Mouse (Mus musculus) stomach, embryonic 14.5 days (tissue): ENCODE measurements around the gene Phyhd1. TPM values are rescaled to one million over a fixed set of nuclear protein-coding genes. Genes with fewer than 3 reads are reported as not detected.

Source experiments
- ATAC-seq: fragments of 200-750 bp; cut with Nextera tagmentation; 2 replicates; pipeline ENCODE4 v1.8.0; 2017; ENCODE audit warnings: low read depth, moderate TSS enrichment; ENCODE audit not compliant: insufficient number of reproducible peaks, insufficient read depth, low FRiP score
- H3K27ac ChIP-seq: fragments of 300-500 bp; sonication (generic); 2 replicates; pipeline ENCODE4 v1.5.1; 2014; ENCODE audit warnings: mild to moderate bottlenecking, low read length, moderate library complexity, mixed read lengths
- H3K27me3 ChIP-seq: fragments of 300-500 bp; sonication (generic); 2 replicates; pipeline ENCODE4 v1.6.1; 2014; ENCODE audit warnings: low read length, control low read depth, mixed read lengths; ENCODE audit not compliant: control insufficient read depth, insufficient read depth
- H3K36me3 ChIP-seq: fragments of 300-500 bp; sonication (generic); 2 replicates; pipeline ENCODE4 v1.6.1; 2014; ENCODE audit warnings: mild to moderate bottlenecking, control low read depth, low read length, moderate library complexity, mixed read lengths; ENCODE audit not compliant: control insufficient read depth, insufficient read depth
- H3K4me1 ChIP-seq: fragments of 300-500 bp; sonication (generic); 2 replicates; pipeline ENCODE4 v1.6.1; 2014; ENCODE audit warnings: low read length, control low read depth, mixed read lengths; ENCODE audit not compliant: control insufficient read depth, insufficient read depth
- H3K4me2 ChIP-seq: fragments of 300-500 bp; sonication (generic); replicated peaks from 2 replicates; pipeline ENCODE4 v1.6.1; 2014; ENCODE audit warnings: low read depth, low read length, control low read depth
- H3K4me3 ChIP-seq: fragments of 300-500 bp; sonication (generic); 2 replicates; pipeline ENCODE4 v1.5.1; 2014; ENCODE audit warnings: low read depth, low read length, control low read depth
- H3K9ac ChIP-seq: fragments of 300-500 bp; sonication (generic); replicated peaks from 2 replicates; pipeline ENCODE4 v1.6.1; 2014; ENCODE audit warnings: low read depth, mild to moderate bottlenecking, control low read depth, low read length, moderate library complexity, mixed read lengths
- H3K9me3 ChIP-seq: fragments of 300-500 bp; sonication (generic); 2 replicates; pipeline ENCODE4 v1.6.1; 2016; ENCODE audit warnings: low read depth, low read length, control low read depth; ENCODE audit not compliant: control insufficient read depth
- WGBS: fragments of 180-500 bp; shearing (Covaris S2); extraction: QIAGEN DNeasy Blood & Tissue Kit; methylation state at CpG from one replicate; pipeline ENCODE4 v1.1.7; 2014; 5-methylcytosine and 5-hydroxymethylcytosine counted together
- polyA plus RNA-seq: library from polyadenylated mRNA; unstranded; fragments of >200 nt; fragmentation: Nextera tagmentation; extraction: Ambion mirVana; gene quantifications from 2 replicates; pipeline ENCODE4 v1.2.1, GENCODE M21; 2014

Gene Phyhd1
- polyA plus RNA-seq, 1 experiment from 2014 or later: 16.2 TPM

DNA sequence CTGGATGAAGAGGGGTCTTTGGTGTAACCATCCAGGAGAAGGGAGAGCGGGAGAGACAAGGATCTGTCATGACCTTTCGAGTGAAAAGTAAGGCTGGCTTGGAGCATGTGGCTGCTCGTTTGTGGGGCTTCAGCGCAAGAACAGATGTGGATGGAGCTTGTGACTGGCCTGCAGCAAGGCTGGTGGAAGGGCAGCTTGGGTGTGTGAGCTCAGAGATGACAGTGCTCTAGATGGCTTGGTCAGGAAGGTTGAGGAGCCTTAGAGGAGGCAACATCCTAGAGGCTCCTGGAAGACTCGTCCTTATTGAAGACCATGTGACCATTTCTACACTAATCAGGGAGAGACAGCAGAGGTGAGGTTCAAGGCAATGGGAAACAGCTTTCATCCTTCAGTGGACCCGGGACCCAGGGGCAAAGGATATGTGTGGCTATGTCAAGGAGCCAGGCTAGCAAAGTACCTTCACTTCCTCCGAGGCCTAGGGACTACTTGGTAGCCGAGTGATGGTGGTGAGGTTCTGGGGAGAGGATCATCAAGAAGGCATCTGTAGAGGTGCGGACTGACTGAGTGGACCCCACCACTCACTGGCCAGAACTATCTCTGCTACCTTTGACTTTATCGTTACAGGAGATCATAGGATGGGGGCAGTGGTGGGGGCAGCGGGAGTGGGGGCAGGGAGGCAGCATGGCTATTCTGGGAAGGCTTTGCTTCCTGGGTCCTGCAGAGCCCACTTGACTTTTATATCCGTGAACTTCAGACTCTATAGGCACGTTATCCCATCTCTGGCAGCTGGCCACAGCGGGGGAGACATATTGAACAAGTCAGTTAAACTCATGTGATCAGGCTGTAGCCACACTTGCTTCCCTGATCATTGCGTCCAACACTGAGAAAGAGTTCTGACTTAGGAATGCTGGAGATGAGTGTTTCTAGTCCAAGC is 6.6 kb upstream of the Phyhd1 start:
- H3K9ac ChIP-seq: no peak overlapping the region
- H3K4me3 ChIP-seq: no peak overlapping the region
- H3K4me2 ChIP-seq: no peak overlapping the region
- H3K27ac ChIP-seq: no peak overlapping the region
- 87% methylated on average over 15 of the region's 15 CpGs for WGBS
- ATAC-seq: no peak
- H3K36me3 ChIP-seq: peaks cover 88% of the 10 kb centered on the region
- H3K27me3 ChIP-seq: no peaks in the 10 kb centered on the region
- H3K4me1 ChIP-seq: peaks cover 4% of the 10 kb centered on the region; the same call in 1 of the 2 replicates
- no peaks in the 10 kb centered on the region for H3K9me3 ChIP-seq

DNA sequence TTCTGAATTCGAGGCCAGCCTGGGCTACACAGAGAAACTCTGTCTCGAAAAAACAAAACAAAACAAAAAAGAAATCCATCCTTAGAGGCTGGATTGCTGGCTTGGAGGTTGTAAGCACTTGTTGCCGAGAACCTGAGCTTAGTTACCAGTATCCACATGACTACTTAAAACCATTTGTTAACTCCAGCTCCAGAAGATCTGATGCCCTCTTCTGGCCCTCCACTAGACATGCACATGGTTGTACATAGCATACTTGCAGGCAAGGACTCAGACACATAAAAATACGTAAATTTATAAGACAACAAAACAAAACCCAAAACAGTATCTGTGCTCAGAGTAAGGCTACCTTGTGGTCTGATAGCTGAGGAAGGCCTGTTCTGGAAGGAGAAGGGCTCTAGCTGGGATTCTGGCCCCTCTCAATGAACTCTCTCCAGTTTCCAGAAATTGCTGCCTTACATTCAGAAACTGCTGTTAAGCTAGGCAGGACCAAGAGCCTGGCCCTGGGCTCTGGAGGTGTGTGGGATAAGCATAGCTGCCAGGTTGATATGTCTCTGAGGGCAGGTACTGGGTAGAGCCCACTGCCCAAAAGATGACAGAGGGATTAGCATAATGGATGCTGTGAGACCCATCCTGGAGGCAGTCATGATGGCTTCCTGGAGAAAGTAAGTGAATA is 4.8 kb upstream of the Phyhd1 start:
- 87% methylated on average over 4 of the region's 4 CpGs for WGBS
- ATAC-seq: no peak
- Histone ChIP-seq H3K9me3 (no peaks in the 10 kb centered on the region), H3K27ac (no peak overlapping the region), H3K9ac (no peak overlapping the region), H3K4me3 (no peak overlapping the region), H3K36me3 (peaks cover 71% of the 10 kb centered on the region), H3K27me3 (no peaks in the 10 kb centered on the region), H3K4me1 (peaks cover 21% of the 10 kb centered on the region), H3K4me2 (no peak overlapping the region)

DNA sequence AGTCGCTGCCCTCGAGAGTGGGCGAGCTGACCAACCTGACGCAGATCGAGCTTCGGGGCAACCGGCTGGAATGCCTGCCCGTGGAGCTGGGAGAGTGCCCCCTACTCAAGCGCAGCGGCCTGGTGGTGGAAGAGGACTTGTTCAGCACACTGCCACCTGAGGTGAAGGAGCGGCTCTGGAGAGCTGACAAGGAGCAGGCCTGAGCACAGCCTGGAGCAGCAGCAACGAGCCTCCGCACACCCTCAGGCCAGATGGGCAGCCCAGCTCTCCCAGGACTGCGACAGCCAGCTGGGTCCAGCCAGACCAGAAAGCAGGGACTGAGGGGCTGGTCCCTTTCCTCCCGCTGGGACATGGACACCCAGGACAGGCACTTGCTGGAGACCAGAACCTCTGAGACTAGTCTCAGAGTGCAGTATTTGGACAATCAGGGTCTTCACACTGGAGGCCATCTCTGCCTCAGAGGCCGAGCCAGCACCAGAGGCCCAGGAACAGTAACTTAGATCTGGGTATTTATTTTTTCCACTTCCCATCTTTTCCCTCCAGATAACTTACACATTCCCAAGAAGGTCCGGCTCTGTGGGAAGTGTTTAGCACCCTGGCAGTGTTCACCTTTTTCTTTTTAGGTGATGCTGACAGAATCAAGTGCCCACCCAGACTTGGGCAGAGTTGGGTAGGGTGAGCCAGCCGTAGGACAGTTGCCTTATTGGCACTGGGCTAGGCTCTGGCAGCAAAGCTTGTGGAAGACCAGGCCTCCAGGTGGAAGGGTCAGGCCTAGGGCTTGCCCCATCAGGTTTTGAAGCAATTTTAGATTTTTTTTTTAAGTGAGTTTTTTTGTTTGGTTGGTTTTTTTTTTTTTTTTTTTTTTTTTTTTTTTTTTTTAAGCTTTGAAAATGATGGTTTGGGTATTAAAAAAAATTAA is 3.8 kb upstream of the Phyhd1 start:
- Histone ChIP-seq H3K4me3 (no peak overlapping the region), H3K27ac (no peak overlapping the region), H3K27me3 (no peaks in the 10 kb centered on the region), H3K9ac (no peak overlapping the region), H3K4me2 (no peak overlapping the region), H3K4me1 (peaks cover 30% of the 10 kb centered on the region), H3K36me3 (peaks cover 62% of the 10 kb centered on the region), H3K9me3 (no peaks in the 10 kb centered on the region)
- 90% methylated on average over 18 of the region's 18 CpGs for WGBS
- no peak for ATAC-seq

DNA sequence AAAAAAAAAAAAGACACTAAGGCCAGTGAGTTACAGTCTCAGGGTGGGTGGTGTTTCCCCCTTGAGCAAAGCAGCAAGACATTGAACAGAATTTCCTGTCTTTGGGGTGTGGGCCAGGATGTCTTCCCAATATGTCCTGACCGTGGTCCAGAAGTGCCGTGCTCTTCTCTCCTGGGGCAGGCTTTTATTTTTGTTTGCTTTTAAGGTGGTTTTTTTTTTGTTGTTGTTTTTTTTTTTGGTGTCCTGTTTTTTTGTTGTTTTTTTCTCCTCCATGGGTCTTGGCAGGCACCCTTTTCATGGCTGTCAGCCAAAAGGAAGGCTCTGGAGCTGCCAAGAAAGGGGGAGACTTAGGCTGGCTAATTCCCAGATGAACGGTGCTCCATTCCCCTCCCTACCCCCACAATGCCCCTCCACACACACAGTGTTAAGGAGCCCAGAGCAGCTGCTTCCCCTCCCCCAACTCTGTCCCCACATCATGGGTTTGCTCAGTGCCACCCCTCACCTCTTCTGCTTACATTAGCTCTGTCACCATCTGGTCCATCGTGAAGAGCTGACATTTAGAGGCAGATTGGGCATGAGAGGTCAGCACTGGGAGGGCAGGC is 3.1 kb upstream of the Phyhd1 start:
- H3K4me1 ChIP-seq: peaks cover 31% of the 10 kb centered on the region
- H3K27me3 ChIP-seq: no peaks in the 10 kb centered on the region
- no peak overlapping the region for H3K27ac ChIP-seq
- no peak overlapping the region for H3K9ac ChIP-seq
- no peak for ATAC-seq
- no peak overlapping the region for H3K4me3 ChIP-seq
- WGBS: 62% methylated on average over 4 of the region's 4 CpGs
- peaks cover 55% of the 10 kb centered on the region for H3K36me3 ChIP-seq
- no peaks in the 10 kb centered on the region for H3K9me3 ChIP-seq
- no peak overlapping the region for H3K4me2 ChIP-seq

DNA sequence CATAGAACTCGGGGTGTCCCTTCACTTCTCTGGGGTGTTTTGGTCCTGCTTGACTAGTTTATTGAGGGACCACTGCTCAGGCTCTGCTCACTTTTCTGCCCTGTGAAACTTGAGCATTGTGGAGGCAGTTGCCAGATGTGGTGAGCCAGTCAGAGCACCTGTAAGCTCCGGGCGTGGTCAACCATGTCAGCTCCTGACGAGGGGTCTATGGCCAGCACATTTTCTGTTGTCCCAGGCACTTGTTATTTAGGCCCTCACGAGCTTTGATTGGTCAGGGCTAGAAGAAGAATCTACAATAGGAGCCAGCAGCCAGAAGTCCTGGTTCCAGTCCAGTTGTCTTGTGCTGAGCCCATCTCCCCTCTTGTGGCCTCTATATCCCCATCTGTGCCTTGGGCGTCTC is 2.2 kb upstream of the Phyhd1 start:
- Histone ChIP-seq H3K4me2 (no peak overlapping the region), H3K9me3 (no peaks in the 10 kb centered on the region), H3K27me3 (no peaks in the 10 kb centered on the region), H3K9ac (no peak overlapping the region), H3K27ac (no peak overlapping the region), H3K36me3 (peaks cover 47% of the 10 kb centered on the region), H3K4me1 (peaks cover 31% of the 10 kb centered on the region), H3K4me3 (no peak overlapping the region)
- WGBS: 86% methylated on average over 6 of the region's 6 CpGs
- ATAC-seq: no peak

DNA sequence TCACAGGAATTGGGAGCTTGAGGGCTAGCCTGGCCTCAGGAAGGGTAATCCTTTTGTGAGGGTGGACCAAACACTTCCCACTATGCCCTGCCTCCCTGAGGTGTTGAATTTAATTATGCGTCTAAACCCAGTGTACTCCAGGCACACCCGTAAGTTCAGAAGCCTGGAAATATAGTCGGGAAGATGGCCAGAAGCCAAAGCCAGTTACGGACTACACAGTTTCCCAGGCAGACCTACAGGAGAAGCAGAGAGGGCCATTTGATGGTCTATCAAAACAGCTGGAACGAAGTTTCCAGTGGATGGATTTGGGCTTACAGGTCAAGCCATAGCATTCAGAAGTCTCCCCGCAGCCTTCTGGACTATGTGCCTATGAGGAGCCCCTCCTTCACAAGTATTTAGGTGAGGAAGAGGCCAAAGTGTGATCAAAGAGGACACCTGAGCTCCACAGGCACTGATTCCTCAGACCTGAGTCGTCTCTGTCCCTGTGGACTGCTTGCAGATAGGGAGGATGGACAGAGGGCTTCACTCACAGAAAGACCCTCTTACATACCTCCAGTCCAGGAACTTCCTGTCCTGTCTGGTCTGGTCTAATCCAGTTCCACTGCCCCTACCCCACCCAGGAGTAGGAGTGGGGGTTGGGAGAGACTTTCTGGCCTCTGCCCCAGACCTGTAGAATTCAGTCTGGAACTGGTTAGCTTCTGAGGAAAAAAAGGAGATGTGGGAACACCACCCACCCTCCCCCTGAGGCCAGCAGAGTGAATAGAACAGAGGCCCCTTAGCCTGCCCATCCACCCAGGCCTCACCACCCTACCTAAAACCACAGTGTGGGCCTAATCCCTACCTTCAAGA is 1.1 kb upstream of the Phyhd1 start:
- Histone ChIP-seq H3K27me3 (no peaks in the 10 kb centered on the region), H3K4me1 (peaks cover 34% of the 10 kb centered on the region), H3K4me3 (no peak overlapping the region), H3K27ac (peak overlapping the region; percentile 94), H3K9ac (no peak overlapping the region), H3K4me2 (no peak overlapping the region), H3K9me3 (no peaks in the 10 kb centered on the region), H3K36me3 (peaks cover 36% of the 10 kb centered on the region)
- WGBS: 59% methylated on average over 7 of the region's 7 CpGs
- ATAC-seq: 0 out of 2 replicates have a peak, but pooled peaks have one; percentile 8

DNA sequence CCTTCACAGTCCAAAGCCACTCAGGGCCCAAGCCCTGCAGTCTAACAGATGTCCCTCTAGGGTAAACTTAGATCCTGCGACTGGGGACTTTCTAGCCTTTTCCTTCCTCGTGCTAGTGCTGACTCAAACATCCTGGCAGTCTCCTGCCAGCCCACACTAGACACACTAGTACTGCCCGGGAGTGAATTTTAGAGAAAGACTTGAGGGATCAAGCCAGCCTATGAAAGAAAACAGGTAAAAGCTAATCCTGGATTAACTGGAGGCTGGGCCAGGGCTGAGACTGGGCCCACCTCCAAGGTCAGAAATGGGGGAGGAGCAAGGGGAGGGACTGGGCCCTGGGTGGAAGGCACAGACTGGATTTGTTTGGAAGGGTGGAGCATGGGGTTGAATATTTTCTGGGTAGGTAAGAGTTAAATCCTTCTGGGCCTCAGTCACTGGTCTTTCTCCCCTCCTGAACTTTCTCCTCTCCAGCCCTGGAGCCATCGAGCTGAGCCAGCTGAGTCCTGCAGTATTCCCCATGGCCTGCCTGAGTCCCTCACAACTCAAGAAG is 464 bp downstream of the Phyhd1 start:
- peak; percentile 76 for ATAC-seq
- 6% methylated on average over 4 of the region's 4 CpGs for WGBS
- H3K27me3 ChIP-seq: no peaks in the 10 kb centered on the region
- no peak overlapping the region; the same call in 1 of the 2 replicates for H3K9ac ChIP-seq
- H3K36me3 ChIP-seq: peaks cover 23% of the 10 kb centered on the region
- no peaks in the 10 kb centered on the region for H3K9me3 ChIP-seq
- peak overlapping the region; percentile 40 for H3K4me2 ChIP-seq
- H3K4me1 ChIP-seq: peaks cover 37% of the 10 kb centered on the region
- H3K4me3 ChIP-seq: peak overlapping the region; percentile 6; the same call in 1 of the 2 replicates
- H3K27ac ChIP-seq: peak overlapping the region; percentile 94
